Mouse (Mus musculus) telencephalon, adult 2 months (tissue): Measurements from ENCODE around the gene Stra8.

Source experiments
- DNase-seq: peaks from one replicate; pipeline ENCODE4 v3.0.0-alpha.2; 2011; ENCODE audit warnings: low read depth, low spot score

Gene Stra8

GRCm38 (mm10) chr6:34902578-34902977 is 17.4 kb upstream of the Stra8 start:
- no peak for DNase-seq

- no peak for DNase-seq
Measured at GRCm38 (mm10) chr6:34903441-34903840, 16.5 kb upstream of the Stra8 start.

- DNase-seq: no peak
Measured at GRCm38 (mm10) chr6:34903851-34904250, 16.1 kb upstream of the Stra8 start.

GRCm38 (mm10) chr6:34904361-34904760 is 15.6 kb upstream of the Stra8 start:
- DNase-seq: no peak

- no peak for DNase-seq
Measured at GRCm38 (mm10) chr6:34906125-34906524, 13.8 kb upstream of the Stra8 start.

GRCm38 (mm10) chr6:34906661-34907060 is 13.3 kb upstream of the Stra8 start:
- DNase-seq: no peak

- no peak for DNase-seq
Measured at GRCm38 (mm10) chr6:34907121-34907614, 12.8 kb upstream of the Stra8 start.

- no peak for DNase-seq
Measured at GRCm38 (mm10) chr6:34907696-34908260, 12.2 kb upstream of the Stra8 start.

- peak; percentile 52 for DNase-seq
Measured at GRCm38 (mm10) chr6:34909631-34910345, 10.2 kb upstream of the Stra8 start.

GRCm38 (mm10) chr6:34910371-34911219 is 9.4 kb upstream of the Stra8 start, which contains the start of gene Wdr91:
Wdr91 (minus strand) TSS chr6:34910876.
- peak; percentile 69 for DNase-seq

- DNase-seq: no peak
Measured at GRCm38 (mm10) chr6:34913341-34914040, 6.5 kb upstream of the Stra8 start.

- DNase-seq: no peak
Measured at GRCm38 (mm10) chr6:34914462-34914861, 5.5 kb upstream of the Stra8 start.

GRCm38 (mm10) chr6:34919146-34919545 is 817 bp upstream of the Stra8 start:
- DNase-seq: no peak

- no peak for DNase-seq
Measured at GRCm38 (mm10) chr6:34920631-34921030, 668 bp downstream of the Stra8 start.

- DNase-seq: no peak
Measured at GRCm38 (mm10) chr6:34921941-34922340, 2.0 kb downstream of the Stra8 start.

- DNase-seq: no peak
Measured at GRCm38 (mm10) chr6:34927156-34927555, 7.2 kb downstream of the Stra8 start.

GRCm38 (mm10) chr6:34927594-34927993 is 7.6 kb downstream of the Stra8 start:
- no peak for DNase-seq

GRCm38 (mm10) chr6:34932633-34933032 is 12.7 kb downstream of the Stra8 start:
- no peak for DNase-seq

GRCm38 (mm10) chr6:34936743-34937142 is 16.8 kb downstream of the Stra8 start:
- no peak for DNase-seq

GRCm38 (mm10) chr6:34938280-34938928 is 18.4 kb downstream of the Stra8 start:
- no peak for DNase-seq

- no peak for DNase-seq
Measured at GRCm38 (mm10) chr6:34938929-34939325, 19.0 kb downstream of the Stra8 start.
